Mouse (Mus musculus) kidney, adult 2 months (tissue): ENCODE measurements around the gene Atp6v0c.

Experiments
- CTCF ChIP-seq: fragments of 200-500 bp; conservative IDR thresholded peaks from 2 replicates; pipeline ENCODE4 v1.5.1; 2011; ENCODE audit warnings: low read depth, mild to moderate bottlenecking, control low read depth, low read length, moderate library complexity, mixed read lengths; ENCODE audit not compliant: insufficient read depth, insufficient read length
- POLR2A ChIP-seq: fragments of 200-500 bp; IDR thresholded peaks from one replicate; pipeline ENCODE4 v1.6.1; 2011; ENCODE audit warnings: low read depth, low read length, control low read depth

DNA sequence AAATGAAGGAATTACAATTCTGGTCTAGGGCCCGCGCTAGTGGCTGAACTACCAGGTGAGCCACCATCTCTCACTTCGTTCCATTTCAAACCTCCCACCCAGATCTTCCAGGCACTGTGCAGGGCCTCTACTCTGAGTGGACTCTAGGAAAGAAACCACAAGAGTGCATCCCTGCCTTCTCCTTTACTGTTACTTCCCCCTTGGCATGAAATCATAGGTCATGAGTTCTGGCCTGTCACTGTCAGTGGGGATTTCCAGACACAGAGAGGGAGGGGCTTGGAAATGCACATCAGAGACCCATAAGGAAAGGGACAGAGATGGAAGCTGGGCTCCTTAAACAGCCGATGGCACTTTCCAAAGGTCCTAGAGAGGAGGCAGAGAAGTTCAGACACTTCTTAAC lies 2.2 kb upstream of the Atp6v0c start:
- TF ChIP-seq CTCF (no peak), POLR2A (no peak)
